Mouse (Mus musculus) neural tube, embryonic 10.5 days (tissue): ENCODE data around the gene Ptchd3.
A peak's percentile ranks its signal among the peaks of the same experiment; 100 is the strongest.

Experiments used
- DNase-seq: peaks from one replicate; pipeline ENCODE4 v3.0.0-alpha.2; 2017; ENCODE audit warnings: low spot score; ENCODE audit errors: extremely low spot score

The Ptchd3 gene

GRCm38 (mm10) chr11:121829947-121830346 is at the start of gene Ptchd3:
Gene Ptchd3 (plus strand): TSS chr11:121830247.
- no peak for DNase-seq

GRCm38 (mm10) chr11:121781831-121782230 is 48.2 kb upstream of the Ptchd3 start:
- DNase-seq = no peak

- no peak for DNase-seq
Observed at GRCm38 (mm10) chr11:121787456-121787855, 42.6 kb upstream of the Ptchd3 start.

GRCm38 (mm10) chr11:121789566-121789965 is 40.5 kb upstream of the Ptchd3 start:
- DNase-seq = no peak

- DNase-seq = no peak
Observed at GRCm38 (mm10) chr11:121790671-121791094, 39.4 kb upstream of the Ptchd3 start.

GRCm38 (mm10) chr11:121791446-121791845 is 38.6 kb upstream of the Ptchd3 start:
- DNase-seq = no peak

GRCm38 (mm10) chr11:121791991-121792390 is 38.1 kb upstream of the Ptchd3 start:
- DNase-seq = no peak

GRCm38 (mm10) chr11:121793530-121793929 is 36.5 kb upstream of the Ptchd3 start:
- DNase-seq = no peak

GRCm38 (mm10) chr11:121794186-121794585 is 35.9 kb upstream of the Ptchd3 start:
- no peak for DNase-seq

GRCm38 (mm10) chr11:121794591-121795199 is 35.4 kb upstream of the Ptchd3 start:
- peak; percentile 32 for DNase-seq

- no peak for DNase-seq
Observed at GRCm38 (mm10) chr11:121795978-121796377, 34.1 kb upstream of the Ptchd3 start.

- no peak for DNase-seq
Observed at GRCm38 (mm10) chr11:121798591-121798990, 31.5 kb upstream of the Ptchd3 start.

- no peak for DNase-seq
Observed at GRCm38 (mm10) chr11:121799746-121800299, 30.2 kb upstream of the Ptchd3 start.

- no peak for DNase-seq
Observed at GRCm38 (mm10) chr11:121802743-121803142, 27.3 kb upstream of the Ptchd3 start.

GRCm38 (mm10) chr11:121804258-121805027 is 25.6 kb upstream of the Ptchd3 start:
- DNase-seq = no peak

- peak; percentile 79 for DNase-seq
Observed at GRCm38 (mm10) chr11:121808204-121808852, 21.7 kb upstream of the Ptchd3 start.

GRCm38 (mm10) chr11:121808866-121809265 is 21.2 kb upstream of the Ptchd3 start:
- DNase-seq = no peak

GRCm38 (mm10) chr11:121845923-121846322 is 15.9 kb downstream of the Ptchd3 start:
- no peak for DNase-seq

- peak; percentile 81 for DNase-seq
Observed at GRCm38 (mm10) chr11:121847790-121848299, 17.8 kb downstream of the Ptchd3 start.
